Comparison of ENCODE assay signal across 9 mouse cellular contexts in the genomic region with DNA sequence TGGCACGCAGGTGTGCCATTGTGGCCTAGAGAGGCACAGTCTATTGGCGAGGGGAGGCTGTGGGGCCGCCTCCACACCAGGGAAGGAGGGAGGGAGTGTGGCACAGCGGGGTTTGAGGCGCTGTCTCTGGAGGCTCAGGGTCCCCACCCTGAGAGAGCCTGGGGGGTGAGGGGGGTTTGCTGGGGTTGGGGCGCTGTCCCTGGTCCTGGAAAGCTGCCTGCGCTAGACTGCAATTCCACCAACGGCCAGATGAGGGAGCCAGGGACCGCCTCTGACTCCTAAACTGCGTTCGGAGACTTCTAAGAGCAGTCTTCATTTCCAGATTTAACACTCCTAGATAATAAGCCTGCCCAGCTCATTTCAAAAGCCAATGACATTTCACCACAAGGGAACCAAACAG. TPM values are rescaled to one million over a fixed set of nuclear protein-coding genes. Genes with fewer than 3 reads are reported as not detected.
A peak's percentile ranks its signal among the peaks of the same experiment; 100 is the strongest.
DNase-seq lines count a peak whose midpoint lies in the region; ATAC-seq and TF ChIP-seq lines count a peak whose summit lies in the region.
"Had no signal": no experiment of that assay in that cellular context is flagged by ENCODE, and none has a peak within 500 bp of the region (broad histone marks: within the 10 kb centered on the region; RNA-seq: fewer than 3 reads in every experiment).

No protein-coding gene starts in this region.

- no peaks in the 10 kb centered on the region for H3K79me2 ChIP-seq in liver, adult 2 months (ENCODE audit: control insufficient read depth, insufficient read depth, low read length)

- no peak for TF ChIP-seq EP300 in stomach, postnatal 0 days (optimal IDR thresholded peaks at IDR 0.05)

- TF ChIP-seq POLR2A in liver, adult 2 months (IDR thresholded peaks at IDR 0.05; ENCODE audit: extremely low read depth, insufficient read depth, low read length), result no peak

- peaks cover 9% of the 10 kb centered on the region for H3K4me1 ChIP-seq in kidney, embryonic 15.5 days
- peaks cover 28% of the 10 kb centered on the region for H3K4me1 ChIP-seq in forebrain, embryonic 13.5 days
- no peaks in the 10 kb centered on the region for H3K4me1 ChIP-seq in liver, adult 2 months (ENCODE audit: control insufficient read depth, insufficient read depth, low read length)
- H3K4me1 ChIP-seq in neural tube, embryonic 11.5 days (ENCODE audit: control insufficient read depth, insufficient read depth, low read length), result no peaks in the 10 kb centered on the region; the same call in 1 of the 2 replicates
- no peaks in the 10 kb centered on the region for H3K4me1 ChIP-seq in stomach, postnatal 0 days (replicated peaks; ENCODE audit: control insufficient read depth, insufficient read depth)

- no peaks in the 10 kb centered on the region for H3K9me3 ChIP-seq in kidney, embryonic 15.5 days (replicated peaks)
- no peaks in the 10 kb centered on the region for H3K9me3 ChIP-seq in forebrain, embryonic 13.5 days (replicated peaks)
- H3K9me3 ChIP-seq in neural tube, embryonic 11.5 days (ENCODE audit: control insufficient read depth, low read length), result no peaks in the 10 kb centered on the region
- H3K9me3 ChIP-seq in stomach, postnatal 0 days (ENCODE audit: control insufficient read depth, low read length), result no peaks in the 10 kb centered on the region
- H3K9me3 ChIP-seq: embryonic facial prominence, embryonic 12.5 days had no signal

- no peak overlapping the region for H3K4me2 ChIP-seq in kidney, embryonic 15.5 days
- H3K4me2 ChIP-seq in forebrain, embryonic 13.5 days, result 0 out of 2 replicates have a peak overlapping the region, but pooled peaks have one; percentile 9
- no peak overlapping the region for H3K4me2 ChIP-seq in neural tube, embryonic 11.5 days (ENCODE audit: low read depth)
- H3K4me2 ChIP-seq in stomach, postnatal 0 days (replicated peaks; ENCODE audit: low read depth), result no peak overlapping the region
- H3K4me2 ChIP-seq: embryonic facial prominence, embryonic 12.5 days had no signal

- no peaks in the 10 kb centered on the region for H3K36me3 ChIP-seq in kidney, embryonic 15.5 days
- H3K36me3 ChIP-seq in forebrain, embryonic 13.5 days (ENCODE audit: poor library complexity, severe bottlenecking), result no peaks in the 10 kb centered on the region
- H3K36me3 ChIP-seq in liver, adult 2 months (ENCODE audit: control insufficient read depth, insufficient read depth, low read length), result no peaks in the 10 kb centered on the region
- H3K36me3 ChIP-seq in neural tube, embryonic 11.5 days (ENCODE audit: control insufficient read depth, insufficient read depth, low read length), result no peaks in the 10 kb centered on the region
- no peaks in the 10 kb centered on the region for H3K36me3 ChIP-seq in stomach, postnatal 0 days (ENCODE audit: control insufficient read depth, insufficient read depth, low read length)
- H3K36me3 ChIP-seq: embryonic facial prominence, embryonic 12.5 days had no signal

- peaks cover 18% of the 10 kb centered on the region for H3K27me3 ChIP-seq in kidney, embryonic 15.5 days
- H3K27me3 ChIP-seq in forebrain, embryonic 13.5 days, result peaks cover 24% of the 10 kb centered on the region
- H3K27me3 ChIP-seq in liver, adult 2 months (ENCODE audit: control insufficient read depth, insufficient read depth, low read length), result no peaks in the 10 kb centered on the region
- H3K27me3 ChIP-seq in neural tube, embryonic 11.5 days (ENCODE audit: control insufficient read depth, insufficient read depth, low read length), result peaks cover 7% of the 10 kb centered on the region; the same call in 1 of the 2 replicates
- no peaks in the 10 kb centered on the region; the same call in 1 of the 2 replicates for H3K27me3 ChIP-seq in stomach, postnatal 0 days (ENCODE audit: control insufficient read depth, insufficient read depth, low read length)

- no peak overlapping the region for H3K4me3 ChIP-seq in kidney, embryonic 15.5 days (replicated peaks)
- no peak overlapping the region for H3K4me3 ChIP-seq in forebrain, embryonic 13.5 days
- H3K4me3 ChIP-seq in liver, adult 2 months (ENCODE audit: insufficient read depth, low read depth, low read length), result no peak overlapping the region
- no peak overlapping the region for H3K4me3 ChIP-seq in neural tube, embryonic 11.5 days (ENCODE audit: low read depth, low read length)
- no peak overlapping the region for H3K4me3 ChIP-seq in stomach, postnatal 0 days (ENCODE audit: low read depth, low read length)
- H3K4me3 ChIP-seq: embryonic facial prominence, embryonic 12.5 days had no signal

- ATAC-seq in kidney, embryonic 15.5 days (replicated peaks; ENCODE audit: low FRiP score), result no peak
- peak; percentile 25 for ATAC-seq in forebrain, embryonic 13.5 days
- ATAC-seq in neural tube, embryonic 11.5 days (ENCODE audit: insufficient read depth, low FRiP score, low TSS enrichment), result no peak
- no peak; the same call in 1 of the 2 replicates for ATAC-seq in stomach, postnatal 0 days (ENCODE audit: low FRiP score, low TSS enrichment)

- 14% methylated on average over 11 of the region's 11 CpGs for WGBS in kidney, embryonic 15.5 days
- WGBS in forebrain, embryonic 13.5 days, result 7% methylated on average over 10 of the region's 11 CpGs
- whole genome bisulfite sequencing in liver, adult 2 months, result 19% methylated on average over 11 of the region's 11 CpGs
- 9% methylated on average over 10 of the region's 11 CpGs for WGBS in neural tube, embryonic 11.5 days
- WGBS in stomach, postnatal 0 days, result 8% methylated on average over 10 of the region's 11 CpGs

- no peak overlapping the region for H3K9ac ChIP-seq in kidney, embryonic 15.5 days
- H3K9ac ChIP-seq in forebrain, embryonic 13.5 days, result no peak overlapping the region
- no peak overlapping the region for H3K9ac ChIP-seq in liver, adult 2 months (ENCODE audit: low read depth, low read length)
- no peak overlapping the region for H3K9ac ChIP-seq in neural tube, embryonic 11.5 days (ENCODE audit: low read length)
- H3K9ac ChIP-seq in stomach, postnatal 0 days (ENCODE audit: low read length), result no peak overlapping the region
- H3K9ac ChIP-seq: embryonic facial prominence, embryonic 12.5 days had no signal

- peak; percentile 95 for TF ChIP-seq CTCF in liver, adult 2 months (IDR thresholded peaks at IDR 0.05; ENCODE audit: low read depth, low read length)
- peak; percentile 92 for TF ChIP-seq CTCF in stomach, postnatal 0 days (IDR thresholded peaks at IDR 0.05; ENCODE audit: low read depth)

- no peak overlapping the region for H3K27ac ChIP-seq in kidney, embryonic 15.5 days
- H3K27ac ChIP-seq in forebrain, embryonic 13.5 days, result no peak overlapping the region
- H3K27ac ChIP-seq in liver, adult 2 months (replicated peaks; ENCODE audit: insufficient read depth, low read depth, low read length), result no peak overlapping the region
- no peak overlapping the region for H3K27ac ChIP-seq in neural tube, embryonic 11.5 days (ENCODE audit: low read depth, low read length)
- H3K27ac ChIP-seq in stomach, postnatal 0 days (replicated peaks), result no peak overlapping the region
- H3K27ac ChIP-seq: embryonic facial prominence, embryonic 12.5 days had no signal

- DNase-seq in kidney, adult 9 months, result peak; percentile 81
- DNase-seq in c-Kit-positive CD71-negative TER-119-negative erythroid progenitor cells, embryonic 14.5 days (ENCODE audit: low read depth), result peak; percentile 62
- peak; percentile 28 for DNase-seq in hindlimb bud, embryonic 11.5 days (ENCODE audit: extremely low spot score, low read depth, low spot score)
- DNase-seq in liver, adult 2 months (ENCODE audit: extremely low read depth, low read depth, low spot score), result no peak
- peak; percentile 84 for DNase-seq in neural tube, embryonic 11.5 days (ENCODE audit: low spot score)
- DNase-seq in stomach, postnatal 0 days (ENCODE audit: low spot score), result peak; percentile 81

RNA-seq across cellular contexts. Expression of a gene that starts 11.5 kb away (rescaled TPM):
- 12.5 and 14.4 TPM in 2 replicates for polyA plus RNA-seq in kidney, embryonic 15.5 days (2015; fragmentation: Nextera tagmentation; extraction: Ambion mirVana)
- polyA plus RNA-seq in forebrain, embryonic 13.5 days (2015; fragmentation: Nextera tagmentation; extraction: Ambion mirVana), result 11.8 and 16.5 TPM in 2 replicates
- total RNA-seq in liver, adult 2 months (2014; rRNA removed), result 2.9 and 5.2 TPM in 2 replicates
- 5.8 and 11.5 TPM in 2 replicates for polyA plus RNA-seq in liver, adult 2 months (2012; rRNA removed)
- polyA plus RNA-seq in neural tube, embryonic 11.5 days (2014; fragmentation: Nextera tagmentation; extraction: Ambion mirVana), result 7.5 and 10.0 TPM in 2 replicates
- polyA plus RNA-seq in stomach, postnatal 0 days (2015; fragmentation: Nextera tagmentation; extraction: Ambion mirVana), result 70.1 and 73.0 TPM in 2 replicates
